Mouse (Mus musculus) forelimb bud, embryonic 11.5 days (tissue): ENCODE data around the gene Ptgir.
"Not testable (repeated sequence)": the region's sequence is repeated elsewhere in the genome, so short reads cannot be mapped to it uniquely, and the experiment has no call there.

Experiments
- DNase-seq: peaks from one replicate; pipeline ENCODE4 v3.0.0-alpha.2; 2012; ENCODE audit warnings: low read depth, low spot score

Ptgir gene

DNA sequence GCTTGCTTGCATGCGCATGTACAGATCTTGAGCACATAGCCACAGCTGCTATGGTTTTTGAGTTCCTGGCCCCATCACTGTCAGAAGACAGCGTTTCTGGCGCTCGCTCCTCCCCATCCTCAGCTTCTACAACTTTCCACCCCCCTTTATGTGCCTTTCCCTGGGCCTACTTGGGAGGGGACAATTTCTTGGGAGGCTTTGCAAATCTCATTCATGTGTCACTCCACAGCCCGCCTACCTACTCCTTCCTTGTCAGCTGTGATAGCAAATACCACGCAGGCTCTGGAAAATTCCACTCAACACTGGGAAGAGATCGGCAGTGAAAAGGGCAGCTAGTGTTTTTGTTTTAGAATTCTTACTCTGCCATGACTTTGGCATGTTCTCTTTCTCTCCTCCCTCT is 34.0 kb downstream of the Ptgir start:
- no peak for DNase-seq

DNA sequence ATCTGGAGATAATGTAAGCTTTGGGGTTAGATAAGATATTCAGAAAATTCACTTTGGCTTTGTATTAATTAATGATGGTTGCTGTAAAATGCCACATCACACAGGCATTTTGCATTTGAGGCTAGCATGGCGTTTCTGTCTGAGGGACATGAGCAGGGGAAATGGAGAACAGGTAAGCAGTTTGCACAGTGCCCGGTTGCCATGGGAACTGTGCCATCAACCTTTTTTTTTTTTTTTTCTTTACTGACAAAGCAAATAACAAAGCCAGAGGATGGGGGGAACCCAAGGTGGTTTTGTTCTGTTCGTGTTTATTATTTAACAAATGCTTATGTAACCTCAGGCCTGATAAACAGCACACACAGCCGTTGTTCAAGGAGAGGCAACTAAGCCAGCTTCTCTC is 36.6 kb downstream of the Ptgir start:
- no peak for DNase-seq

DNA sequence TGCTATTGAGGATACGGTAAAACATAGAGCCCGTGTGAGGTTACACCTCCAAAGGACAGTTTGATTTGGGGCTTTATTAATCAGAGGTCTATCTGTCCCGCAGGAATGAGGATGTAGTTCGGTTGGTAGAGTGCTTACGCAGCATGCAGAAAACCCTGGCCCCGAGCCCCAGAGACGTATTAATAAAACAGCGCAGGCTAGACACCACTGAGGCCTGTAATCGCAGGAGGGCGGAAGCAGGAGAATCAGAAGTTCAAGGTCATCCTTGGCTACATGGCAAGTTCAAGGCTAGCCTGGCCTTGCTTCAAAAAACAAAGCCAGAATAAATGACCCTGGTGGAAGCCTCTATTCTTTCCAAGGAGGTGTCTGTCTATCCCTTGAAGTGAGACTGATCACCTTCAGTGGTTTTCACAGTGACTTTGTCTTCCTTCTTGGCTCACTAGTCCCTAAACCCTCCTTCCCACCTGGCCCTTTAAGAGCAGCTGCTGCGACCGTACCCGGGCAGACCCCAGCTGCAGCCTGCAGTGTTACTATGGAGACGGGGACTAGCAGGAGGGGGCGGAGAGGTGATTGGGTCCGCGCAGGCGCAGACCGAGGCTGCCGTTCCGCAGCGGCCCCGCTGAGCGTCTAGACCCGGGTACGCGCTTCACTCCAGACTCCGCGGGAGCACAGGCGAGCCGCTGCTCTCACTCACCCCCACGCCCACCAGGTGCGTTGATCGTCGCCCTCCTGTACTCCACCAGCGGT is 37.9 kb downstream of the Ptgir start, which contains the start of gene Pnmal2:
Gene Pnmal2, plus strand, starts transcription at position 622 of the 747 bp plus-strand sequence.
- peak; percentile 94 for DNase-seq

DNA sequence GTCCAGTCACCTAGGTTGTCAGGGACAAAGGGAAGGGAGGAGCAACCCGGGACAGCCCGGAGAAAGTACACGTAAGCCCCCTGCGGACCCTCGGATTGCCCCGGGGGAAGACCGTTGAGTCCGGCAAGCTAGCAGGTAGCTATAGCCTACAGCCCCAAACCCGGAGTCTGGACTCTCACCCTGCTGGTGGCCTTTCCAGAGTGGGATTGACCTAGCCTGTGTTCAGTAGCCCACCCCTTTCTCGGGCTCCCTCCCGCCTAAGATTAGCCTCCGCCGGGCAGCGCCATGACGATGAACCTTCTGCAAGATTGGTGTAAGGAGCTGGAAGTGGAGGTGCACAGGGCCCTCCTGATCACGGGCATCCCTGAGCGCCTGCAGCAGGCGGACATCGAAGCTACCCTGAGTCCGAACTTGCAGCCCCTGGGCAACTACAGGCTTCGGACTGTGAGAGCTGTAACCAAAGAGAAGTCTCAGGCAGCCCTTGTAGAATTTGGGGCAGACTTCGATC is 38.6 kb downstream of the Ptgir start:
- DNase-seq, result no peak

DNA sequence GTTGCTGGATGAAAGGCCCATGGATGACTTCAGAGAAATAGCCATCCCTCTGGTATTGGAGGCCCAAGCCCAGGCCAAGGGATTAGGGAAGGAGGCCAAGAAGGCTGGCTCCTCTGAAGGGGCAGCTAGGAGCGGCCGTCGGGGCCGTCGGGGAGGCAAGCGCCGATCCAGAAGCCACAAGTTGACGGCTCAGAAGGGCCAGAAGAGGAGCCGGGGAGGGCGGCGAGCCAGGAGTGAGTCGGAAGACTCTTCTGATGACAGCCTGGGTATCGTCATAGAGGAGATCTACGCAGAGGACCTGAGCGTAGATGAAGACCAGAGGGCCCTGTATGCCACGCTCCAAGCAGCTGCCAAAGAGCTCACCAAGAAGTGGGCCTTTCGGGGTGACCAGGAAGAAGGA is 39.1 kb downstream of the Ptgir start:
- no peak for DNase-seq

DNA sequence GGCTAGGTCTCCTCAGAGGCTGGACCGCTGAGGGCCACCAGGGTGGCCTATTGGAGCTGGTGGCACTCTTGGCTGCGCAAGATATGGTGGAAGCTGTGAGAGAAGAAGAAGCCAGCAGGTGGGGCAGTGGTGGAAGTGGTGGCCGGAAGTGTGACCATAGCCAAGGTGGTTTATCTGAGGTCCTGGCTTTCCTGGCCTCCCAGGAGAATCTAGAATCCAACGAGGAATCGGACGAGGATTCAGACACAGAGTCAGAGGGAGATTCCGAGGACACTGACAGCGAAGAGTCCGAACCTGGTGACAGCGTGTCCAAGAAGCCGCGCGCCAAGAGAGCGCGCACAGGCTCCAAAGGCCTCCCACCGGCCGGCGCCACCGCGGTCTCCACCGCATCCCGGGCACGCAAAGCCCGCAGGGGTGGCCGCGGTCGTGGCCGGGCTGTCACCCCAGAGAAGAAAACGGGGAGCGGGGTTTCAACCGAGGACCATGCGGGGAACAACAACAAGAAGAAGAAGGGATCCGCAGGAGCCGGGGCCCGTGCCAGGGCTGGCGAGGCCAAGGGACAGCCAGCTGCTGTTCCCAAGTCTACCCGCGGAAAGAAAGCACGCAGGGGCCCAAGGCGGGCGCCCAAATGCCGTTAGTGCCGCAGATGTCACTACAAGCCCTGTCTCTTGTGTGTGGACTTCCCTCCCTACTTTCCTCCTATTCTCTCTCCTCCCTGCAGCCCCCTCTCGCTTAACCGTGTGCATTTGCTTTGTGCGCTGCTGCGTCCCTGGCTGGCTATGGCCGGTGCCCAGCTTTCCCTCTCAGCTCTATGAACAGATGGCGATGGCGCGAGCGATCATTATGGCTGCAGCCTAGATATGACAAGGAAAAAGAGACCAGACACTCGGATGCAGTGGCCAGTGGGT is 40.4 kb downstream of the Ptgir start:
- DNase-seq, result no peak

DNA sequence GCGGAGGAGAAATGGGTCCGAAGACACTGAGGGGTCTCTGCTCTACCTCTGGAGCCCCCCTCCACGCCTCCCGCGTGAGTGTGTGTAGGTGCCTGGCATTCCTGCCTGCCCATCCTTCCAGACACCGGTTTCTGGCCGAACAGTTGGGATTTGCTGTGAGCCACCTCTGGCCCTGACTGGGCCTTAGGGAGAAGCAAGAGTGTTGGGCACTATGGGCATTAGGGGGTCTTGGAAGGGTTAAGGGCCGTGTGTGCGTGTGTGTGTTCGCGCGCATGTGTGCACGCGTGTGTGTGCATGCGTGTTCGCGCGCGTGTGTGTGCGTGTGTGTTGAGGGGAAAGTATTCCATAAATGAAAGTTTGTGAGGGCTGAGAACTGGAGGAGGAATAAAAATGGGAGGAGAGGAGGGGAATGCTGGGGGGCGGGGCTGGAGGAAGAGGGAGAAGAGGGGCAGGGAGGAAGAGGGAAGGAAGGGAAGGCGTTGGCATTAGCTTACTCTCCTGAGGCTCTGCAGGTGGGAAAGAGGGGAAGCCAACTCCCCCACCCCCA is 41.1 kb downstream of the Ptgir start:
- DNase-seq, result no peak

DNA sequence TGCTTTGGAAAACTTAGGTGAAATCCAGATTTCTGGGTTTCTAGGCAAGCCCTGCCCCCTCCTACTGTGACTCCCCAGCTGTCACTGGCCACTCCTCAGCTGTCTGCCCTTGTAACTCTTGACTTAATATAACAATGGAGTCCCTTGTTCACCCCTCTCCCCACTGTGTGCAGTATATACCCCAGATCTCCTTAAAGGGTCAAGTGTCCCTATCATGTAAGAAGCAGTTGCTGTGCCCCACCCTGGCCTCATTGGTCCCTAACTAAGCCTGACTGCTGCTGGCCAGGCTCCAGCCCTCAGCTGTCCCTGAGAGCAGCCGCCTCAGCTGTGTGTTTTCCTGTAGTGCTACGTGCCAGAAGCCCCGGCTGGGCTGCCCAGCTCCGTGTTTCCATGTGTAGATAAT is 41.7 kb downstream of the Ptgir start:
- DNase-seq, result no peak

DNA sequence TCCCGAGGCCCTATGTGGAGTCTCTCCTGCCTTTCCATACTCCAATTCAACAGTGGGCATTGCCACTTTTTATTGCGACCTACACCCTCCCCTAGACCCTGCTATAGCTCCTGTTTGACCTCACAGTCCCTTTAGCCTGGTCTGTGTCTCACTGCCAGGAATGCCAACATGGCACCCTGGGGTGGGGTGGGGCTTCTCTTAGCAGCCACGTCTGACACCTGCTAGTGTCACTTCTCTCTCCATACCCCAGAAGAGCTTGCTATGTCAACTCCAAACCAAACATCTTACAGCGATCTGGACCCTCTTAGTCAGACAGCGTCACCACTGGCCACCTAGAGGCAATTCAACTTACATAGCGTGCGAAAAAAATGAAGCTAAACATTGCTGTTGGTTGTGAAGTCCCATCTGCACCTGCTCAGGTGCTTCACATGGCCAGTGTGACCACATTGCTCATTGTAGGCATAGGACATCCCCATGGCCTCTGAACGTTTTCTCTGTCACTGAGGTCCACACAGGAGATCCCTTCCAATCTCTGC is 42.7 kb downstream of the Ptgir start:
- DNase-seq, result no peak

DNA sequence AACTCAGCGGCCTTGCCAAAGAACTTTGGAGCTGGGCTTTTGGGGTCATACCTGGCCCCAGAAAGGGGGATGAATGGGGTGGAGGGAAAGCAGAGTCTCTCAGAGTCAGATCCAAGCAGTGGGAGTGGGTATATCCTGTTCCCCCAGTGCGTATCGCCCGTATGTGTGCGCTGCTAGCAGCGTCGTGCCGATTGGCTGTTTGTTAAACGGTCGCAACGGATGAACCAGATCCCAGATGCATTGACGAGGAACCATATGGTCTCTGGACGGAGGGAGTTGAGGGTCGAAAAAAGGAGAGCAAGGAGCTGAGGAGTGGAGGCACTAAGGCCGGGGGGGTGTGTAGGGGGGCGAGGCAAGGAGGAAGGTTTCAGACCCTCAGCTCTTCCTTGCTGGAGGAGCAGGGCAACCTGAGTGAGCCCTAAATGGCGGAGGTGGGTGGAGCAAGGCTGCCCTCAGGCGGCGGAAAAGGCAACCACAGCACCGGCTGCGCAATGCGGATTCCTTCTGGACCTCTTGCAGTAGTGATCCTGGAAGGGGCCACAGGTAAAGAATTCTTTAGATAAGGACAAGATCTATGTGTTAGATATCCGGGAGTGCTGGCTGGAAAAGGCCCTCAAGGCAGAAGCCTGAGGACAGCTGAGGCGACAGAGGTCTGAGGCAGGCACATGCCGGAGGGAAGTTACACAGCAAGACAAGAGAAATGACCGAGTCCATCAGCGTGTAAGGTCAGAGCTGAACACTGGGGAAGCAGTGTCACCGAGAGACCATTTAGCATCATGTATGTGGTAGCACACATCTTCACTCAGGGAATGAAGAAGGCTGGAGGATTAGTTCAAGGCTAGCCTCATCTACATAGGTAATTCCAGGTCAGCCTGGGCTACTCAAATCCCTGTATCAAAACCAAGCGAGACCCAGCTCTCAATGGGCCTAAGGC is 43.9 kb downstream of the Ptgir start:
- peak; percentile 78 for DNase-seq

DNA sequence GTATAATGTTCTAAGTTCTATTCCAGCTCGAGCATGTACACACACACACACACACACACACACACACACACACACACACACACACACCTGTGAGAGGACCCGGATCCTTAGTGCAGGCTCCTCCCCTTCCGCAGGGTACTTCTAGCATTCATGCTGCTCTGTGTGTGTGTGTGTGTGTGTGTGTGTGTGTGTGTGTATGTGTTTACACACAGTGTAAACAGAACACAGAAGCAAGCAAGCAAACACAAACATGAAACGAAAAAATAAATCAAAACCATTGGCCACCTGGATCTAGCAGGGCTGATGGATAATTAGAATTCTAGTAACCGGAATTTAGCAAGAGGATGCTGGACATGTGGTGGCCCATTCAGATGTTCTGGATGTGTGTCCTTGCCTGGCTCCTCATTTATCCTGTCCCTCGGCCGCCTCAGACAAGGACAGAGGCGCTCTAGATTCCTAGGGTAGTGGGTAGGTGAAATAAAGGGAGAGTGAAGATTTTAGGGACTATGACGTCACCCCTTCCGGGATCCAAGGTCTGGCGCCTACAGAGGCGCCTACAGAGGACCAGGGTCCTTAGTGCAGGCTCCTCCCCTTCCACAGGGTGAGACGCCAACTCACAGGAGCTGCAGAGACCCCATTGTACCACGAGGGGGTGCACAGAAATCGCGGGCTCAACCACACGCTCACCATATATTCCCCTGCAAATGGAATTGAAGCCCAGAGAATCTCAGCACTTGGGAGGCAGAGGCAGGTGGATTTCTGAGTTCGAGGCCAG is 44.8 kb downstream of the Ptgir start:
- DNase-seq, result peak; percentile 89

DNA sequence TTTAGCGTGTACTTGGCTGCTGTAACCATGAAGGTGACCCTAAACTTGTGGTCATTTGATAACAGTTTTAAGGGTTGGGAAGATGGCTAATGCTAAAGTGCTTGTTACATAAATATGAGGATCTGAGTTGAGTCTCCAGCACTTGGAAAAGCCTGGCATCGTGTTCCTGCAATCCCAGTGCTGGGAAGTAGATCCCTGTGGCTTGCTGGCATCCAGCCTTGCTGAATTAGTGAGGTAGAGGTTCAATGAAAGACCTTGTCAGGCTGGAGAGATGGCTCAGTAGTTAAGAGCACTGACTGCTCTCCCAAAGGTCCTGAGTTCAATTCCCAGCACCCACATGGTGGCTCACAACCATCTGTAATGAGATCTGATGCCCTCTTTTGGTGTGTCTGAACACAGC is 47.5 kb downstream of the Ptgir start:
- not testable (repeated sequence) for DNase-seq

DNA sequence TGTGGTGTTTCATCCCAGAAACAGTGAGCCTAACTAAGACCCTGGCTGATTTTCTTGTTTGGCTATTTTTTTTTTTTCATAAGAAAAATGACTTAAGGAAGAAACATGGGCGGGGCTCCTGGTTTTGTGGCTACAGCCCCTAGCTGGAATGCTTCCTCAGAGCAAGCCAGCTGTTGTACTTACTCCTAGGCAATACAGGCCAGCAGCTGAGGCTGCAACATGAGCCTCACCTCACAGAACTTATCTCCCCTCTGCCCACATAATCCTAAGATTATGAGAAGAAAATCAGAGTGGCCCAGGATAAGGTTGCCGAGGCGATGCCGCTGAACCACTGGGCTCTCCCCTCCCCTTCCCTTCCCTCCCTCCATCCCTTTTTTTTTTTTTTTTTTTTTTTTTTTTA is 49.4 kb downstream of the Ptgir start:
- DNase-seq, result no peak

DNA sequence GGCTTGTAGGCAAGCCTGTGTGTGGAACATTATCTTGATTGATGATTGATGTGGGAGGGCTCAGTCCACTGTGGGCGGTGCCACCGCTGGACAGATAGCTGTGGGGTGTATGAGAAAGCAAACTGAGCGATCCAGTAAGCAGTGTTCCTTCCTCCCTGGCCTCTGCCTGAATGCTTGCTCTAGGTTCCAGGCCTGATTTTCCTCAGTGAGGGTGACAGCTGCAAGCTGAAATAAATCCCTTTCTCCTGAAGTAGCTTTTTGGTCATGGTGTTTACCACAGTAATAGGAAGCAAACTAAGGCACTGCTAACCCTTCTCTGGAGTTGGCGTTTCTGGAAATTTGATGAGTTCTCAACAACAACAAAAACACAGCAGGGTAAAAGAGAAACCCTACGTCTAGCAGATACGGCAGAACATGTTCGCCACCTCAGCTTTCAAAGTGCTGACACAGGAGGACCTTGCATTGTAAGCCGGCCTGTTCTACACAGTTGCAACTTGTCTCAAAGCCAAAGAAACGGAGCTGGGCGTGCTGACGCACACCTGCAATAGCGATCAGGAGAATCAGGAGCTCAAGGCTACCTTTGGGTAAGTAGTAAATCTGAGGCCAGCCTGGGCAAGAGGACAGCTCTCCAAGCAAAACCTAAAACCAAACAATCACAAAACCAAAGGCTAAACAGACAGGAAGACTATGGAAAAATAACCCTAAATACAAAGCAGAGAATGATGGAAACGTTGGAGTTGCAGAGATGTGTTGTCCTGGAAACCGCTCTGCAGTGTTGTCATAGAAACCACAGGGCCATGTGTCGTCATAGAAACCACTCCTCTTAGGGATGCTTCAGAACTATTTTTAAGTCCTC is 50.3 kb downstream of the Ptgir start:
- no peak for DNase-seq

DNA sequence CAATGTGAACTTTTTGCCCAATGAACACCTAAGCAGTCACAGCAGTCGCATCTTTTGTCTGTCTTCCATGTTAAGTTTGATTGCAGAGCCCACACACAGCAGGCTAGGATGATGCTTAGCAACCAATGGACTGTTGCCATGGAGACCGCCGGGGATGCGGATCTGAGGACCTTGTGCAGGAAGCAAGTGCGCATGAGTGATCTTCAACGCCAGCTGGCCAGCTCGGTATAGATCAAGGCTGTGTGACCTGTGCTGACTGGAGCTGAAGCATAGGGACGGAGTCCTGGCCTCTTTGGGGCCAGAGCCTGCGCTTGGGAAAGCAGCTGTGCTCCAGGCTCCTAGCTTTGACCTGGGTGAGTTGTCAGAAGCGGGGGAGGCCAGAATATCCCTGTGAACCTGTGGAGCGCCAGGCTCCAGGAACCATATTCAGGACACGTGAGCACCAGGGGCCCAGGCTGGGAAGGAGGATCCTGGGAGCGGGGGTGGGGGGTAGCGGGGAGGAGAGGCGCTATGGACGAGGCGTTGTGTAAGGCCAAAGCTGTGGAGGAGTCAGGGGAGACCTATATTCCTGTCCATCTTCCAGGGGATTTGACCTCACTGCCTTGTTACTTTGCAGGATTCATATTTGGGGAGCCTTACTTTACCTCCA is 53.4 kb downstream of the Ptgir start, which contains the start of gene Pnmal1:
Gene Pnmal1, plus strand, starts transcription at position 141 of the 649 bp plus-strand sequence.
- peak; percentile 89 for DNase-seq
